Mouse (Mus musculus) myocyte (in vitro differentiated cells): ENCODE data around the gene Hacd1.

Experiments used
- MAX ChIP-seq: IDR thresholded peaks from one replicate; pipeline ENCODE4 v1.6.1; 2011; ENCODE audit warnings: low read depth, mild to moderate bottlenecking, control low read depth
- MYOD1 ChIP-seq, 3 experiments: IDR thresholded peaks; one replicate each; pipeline ENCODE4 v1.6.1; 2011; ENCODE audit warnings: control low read depth in 2 of 3, low read depth in 2 of 3, mild to moderate bottlenecking in 2 of 3, moderate library complexity in 1 of 3; ENCODE audit not compliant: insufficient read length in 2 of 3, control insufficient read depth in 1 of 3
- POLR2A ChIP-seq: IDR thresholded peaks from one replicate; pipeline ENCODE4 v1.6.1; 2011; ENCODE audit warnings: low read depth, mild to moderate bottlenecking, control low read depth, moderate library complexity; ENCODE audit not compliant: insufficient read length
- POLR2AphosphoS2 ChIP-seq: IDR thresholded peaks from one replicate; pipeline ENCODE4 v1.6.1; 2011; ENCODE audit warnings: low read depth, control low read depth; ENCODE audit not compliant: insufficient read length
- TCF3 ChIP-seq: IDR thresholded peaks from one replicate; pipeline ENCODE4 v1.6.1; 2011; ENCODE audit warnings: low read depth, control low read depth; ENCODE audit not compliant: insufficient read length

- TF ChIP-seq TCF3 (no peak), POLR2AphosphoS2 (no peak), MAX (no peak), MYOD1 (IDR thresholded peaks at IDR 0.05; ENCODE audit: control insufficient read depth in 1 of 3, insufficient read length in 2 of 3, low read depth in 2 of 3) (no peak), POLR2A (no peak)
These were observed 198.5 kb downstream of the Hacd1 start for GRCm38 (mm10) chr2:13857461-13857860.
